Mouse (Mus musculus): ENCODE results near the gene Ror1. TPM values are rescaled to one million over a fixed set of nuclear protein-coding genes. Genes with fewer than 3 reads are reported as not detected.

Gene Ror1
- polyA plus RNA-seq, 1 experiment from 2014 or later: 2.6 TPM

DNA sequence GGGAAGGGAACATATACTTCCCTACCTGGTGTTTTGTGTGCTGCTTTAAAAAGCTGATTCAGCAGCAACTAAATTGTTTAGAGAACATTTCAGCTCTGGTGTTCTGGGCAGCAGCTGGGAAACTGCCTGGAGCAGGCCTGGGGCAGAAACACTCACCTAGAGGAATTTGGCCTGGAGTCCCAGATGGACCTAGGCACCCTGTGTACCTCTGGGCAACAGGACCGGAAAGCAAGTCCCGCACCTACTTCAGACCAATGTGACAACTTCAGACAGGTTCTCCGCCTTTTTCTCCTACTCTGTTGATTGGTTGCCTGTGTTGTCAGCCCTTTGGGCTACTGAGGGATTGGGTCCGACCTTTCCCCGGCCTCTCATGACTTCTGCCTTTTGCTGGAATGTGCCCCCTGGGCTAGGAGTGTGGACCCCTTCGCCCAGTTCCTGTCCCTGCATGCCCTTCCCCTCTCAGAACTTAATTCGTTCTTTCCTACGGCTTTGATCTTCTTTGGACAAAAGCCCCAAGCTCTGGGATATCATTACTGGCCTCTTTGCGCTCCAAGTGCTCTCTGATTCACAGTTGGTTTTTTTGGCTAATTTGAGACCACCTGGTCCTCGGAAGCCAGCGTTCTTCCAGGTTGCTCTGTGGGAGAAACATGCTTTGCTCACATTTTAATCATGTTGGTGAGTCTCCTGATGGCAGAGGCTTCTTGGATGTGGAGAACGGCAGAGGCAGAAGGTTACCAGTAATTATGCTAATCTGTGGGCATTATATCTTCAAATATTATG is 31.1 kb downstream of the Ror1 start:
- ATAC-seq (ENCODE audit: low FRiP score, low TSS enrichment) (no peak), DNase-seq (ENCODE audit: low spot score) (no peak)
- WGBS: 74% methylated on average over 12 of the region's 12 CpGs
- no peaks in the 10 kb centered on the region for H3K27me3 ChIP-seq (ENCODE audit: control insufficient read depth, insufficient read depth, low read length)
- H3K27ac ChIP-seq (replicated peaks): no peak overlapping the region
- TF ChIP-seq CTCF (IDR thresholded peaks at IDR 0.05; ENCODE audit: low read depth): no peak
- no peak for TF ChIP-seq EP300 (optimal IDR thresholded peaks at IDR 0.05)
- no peaks in the 10 kb centered on the region for H3K36me3 ChIP-seq (ENCODE audit: control insufficient read depth, insufficient read depth, low read length)
- H3K9me3 ChIP-seq (ENCODE audit: control insufficient read depth, low read length): no peaks in the 10 kb centered on the region
- H3K4me3 ChIP-seq (ENCODE audit: low read depth, low read length): no peak overlapping the region
- H3K4me2 ChIP-seq (replicated peaks; ENCODE audit: low read depth): no peak overlapping the region
- H3K9ac ChIP-seq (ENCODE audit: low read length): no peak overlapping the region
- peaks cover 2% of the 10 kb centered on the region; the same call in 1 of the 2 replicates for H3K4me1 ChIP-seq (replicated peaks; ENCODE audit: control insufficient read depth, insufficient read depth)

DNA sequence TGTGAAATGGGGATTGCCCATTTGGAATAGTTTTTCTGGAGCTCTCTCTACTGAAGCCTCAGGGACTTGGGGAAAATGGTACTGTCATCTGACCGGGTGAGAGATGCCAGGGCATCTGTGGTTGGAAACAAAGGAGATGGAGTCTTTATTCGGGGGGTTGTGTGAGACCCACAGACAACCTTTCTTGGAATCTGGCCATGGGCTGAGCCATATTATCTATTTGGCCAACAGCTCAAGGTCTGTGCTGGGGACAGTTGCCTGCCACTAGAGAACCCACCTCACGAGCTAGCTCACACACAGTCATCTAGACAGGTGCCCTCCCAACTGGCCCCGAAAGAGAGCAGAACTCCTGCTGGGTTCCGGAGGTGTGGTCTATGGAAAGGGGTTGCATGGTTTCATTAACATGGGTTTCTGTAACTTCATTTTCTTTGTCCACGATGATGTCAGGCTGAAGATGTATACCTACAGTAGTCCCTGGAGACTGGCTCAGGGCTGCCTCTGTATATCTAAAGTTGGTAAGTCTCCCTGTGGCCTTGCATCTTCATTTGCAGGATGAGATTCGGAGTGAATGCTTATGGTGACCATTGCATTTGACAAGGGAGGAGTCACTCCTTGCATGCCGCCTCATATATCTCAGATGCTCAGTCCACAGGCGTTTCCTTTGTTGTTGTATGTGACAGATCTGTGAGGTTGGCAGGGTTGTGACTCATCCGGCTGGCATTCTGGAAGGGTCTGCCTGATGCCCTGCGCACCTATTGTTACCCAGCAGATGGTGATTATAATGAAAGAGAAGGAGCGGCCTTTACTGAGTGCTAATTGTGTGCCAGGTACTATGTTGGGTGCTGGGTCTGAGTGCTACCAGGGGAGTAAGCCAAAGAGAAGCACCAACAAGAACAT is 32.7 kb downstream of the Ror1 start:
- TF ChIP-seq EP300 (optimal IDR thresholded peaks at IDR 0.05) (no peak), CTCF (IDR thresholded peaks at IDR 0.05; ENCODE audit: low read depth) (no peak)
- H3K9me3 ChIP-seq (ENCODE audit: control insufficient read depth, low read length): no peaks in the 10 kb centered on the region
- 89% methylated on average over 12 of the region's 12 CpGs for WGBS
- no peaks in the 10 kb centered on the region for H3K27me3 ChIP-seq (ENCODE audit: control insufficient read depth, insufficient read depth, low read length)
- H3K4me1 ChIP-seq (replicated peaks; ENCODE audit: control insufficient read depth, insufficient read depth): peaks cover 2% of the 10 kb centered on the region; the same call in 1 of the 2 replicates
- H3K9ac ChIP-seq (ENCODE audit: low read length): no peak overlapping the region
- H3K4me2 ChIP-seq (replicated peaks; ENCODE audit: low read depth): no peak overlapping the region
- DNase-seq (ENCODE audit: low spot score) (no peak), ATAC-seq (ENCODE audit: low FRiP score, low TSS enrichment) (no peak)
- H3K27ac ChIP-seq (replicated peaks): no peak overlapping the region
- no peak overlapping the region for H3K4me3 ChIP-seq (ENCODE audit: low read depth, low read length)
- no peaks in the 10 kb centered on the region for H3K36me3 ChIP-seq (ENCODE audit: control insufficient read depth, insufficient read depth, low read length)

GRCm38 (mm10) chr4:100129201-100129600 is 33.6 kb downstream of the Ror1 start:
- Histone ChIP-seq H3K9ac (ENCODE audit: low read length) (no peak overlapping the region), H3K27ac (replicated peaks) (no peak overlapping the region), H3K36me3 (ENCODE audit: control insufficient read depth, insufficient read depth, low read length) (no peaks in the 10 kb centered on the region), H3K27me3 (ENCODE audit: control insufficient read depth, insufficient read depth, low read length) (no peaks in the 10 kb centered on the region), H3K4me2 (replicated peaks; ENCODE audit: low read depth) (no peak overlapping the region), H3K4me3 (ENCODE audit: low read depth, low read length) (no peak overlapping the region), H3K4me1 (replicated peaks; ENCODE audit: control insufficient read depth, insufficient read depth) (peaks cover 2% of the 10 kb centered on the region; the same call in 1 of the 2 replicates), H3K9me3 (ENCODE audit: control insufficient read depth, low read length) (no peaks in the 10 kb centered on the region)
- TF ChIP-seq CTCF (IDR thresholded peaks at IDR 0.05; ENCODE audit: low read depth) (no peak), EP300 (optimal IDR thresholded peaks at IDR 0.05) (no peak)
- 22% methylated on average over 5 of the region's 5 CpGs for WGBS
- no peak for ATAC-seq (ENCODE audit: low FRiP score, low TSS enrichment)
- peak; percentile 24 for DNase-seq (ENCODE audit: low spot score)

DNA sequence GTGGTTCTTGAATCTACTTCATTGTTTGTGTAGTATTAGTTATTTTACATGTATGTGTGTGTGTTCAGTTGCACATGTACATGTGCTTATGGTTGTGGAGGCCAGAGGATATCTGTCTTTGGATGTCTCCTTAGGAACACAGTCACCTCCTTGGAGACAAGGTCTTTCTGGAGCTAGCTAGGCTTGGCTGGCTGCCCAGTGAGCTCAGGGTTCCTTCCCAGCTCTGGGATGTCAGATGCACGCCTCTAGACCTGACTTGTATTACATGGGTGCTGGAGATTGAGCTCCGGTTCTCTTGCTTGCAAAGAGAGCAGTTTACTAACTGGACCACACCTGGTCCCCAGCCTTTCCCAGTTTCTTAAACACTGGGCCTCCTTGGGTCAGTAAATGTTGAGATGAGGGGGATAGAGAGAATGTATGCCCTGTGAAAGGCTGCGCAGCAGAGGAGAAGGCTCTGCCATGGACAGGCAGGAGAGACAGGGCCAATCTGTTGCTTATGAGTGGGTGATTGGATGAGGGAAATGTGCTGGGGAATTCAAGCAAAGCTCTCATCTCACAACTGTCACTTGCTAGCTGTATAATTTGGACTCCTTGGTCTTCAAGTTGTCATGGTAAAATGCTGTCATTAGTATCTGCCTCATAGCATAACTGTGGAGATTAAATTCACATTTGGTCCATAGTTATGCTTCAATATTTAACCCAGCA is 35.3 kb downstream of the Ror1 start:
- Histone ChIP-seq H3K9me3 (ENCODE audit: control insufficient read depth, low read length) (no peaks in the 10 kb centered on the region), H3K27me3 (ENCODE audit: control insufficient read depth, insufficient read depth, low read length) (no peaks in the 10 kb centered on the region), H3K4me2 (replicated peaks; ENCODE audit: low read depth) (no peak overlapping the region), H3K36me3 (ENCODE audit: control insufficient read depth, insufficient read depth, low read length) (no peaks in the 10 kb centered on the region), H3K4me3 (ENCODE audit: low read depth, low read length) (no peak overlapping the region), H3K9ac (ENCODE audit: low read length) (no peak overlapping the region), H3K27ac (replicated peaks) (no peak overlapping the region), H3K4me1 (replicated peaks; ENCODE audit: control insufficient read depth, insufficient read depth) (peaks cover 2% of the 10 kb centered on the region; the same call in 1 of the 2 replicates)
- no peak for ATAC-seq (ENCODE audit: low FRiP score, low TSS enrichment)
- 60% methylated on average over 3 of the region's 3 CpGs for WGBS
- DNase-seq (ENCODE audit: low spot score): no peak
- TF ChIP-seq EP300 (optimal IDR thresholded peaks at IDR 0.05): no peak
- TF ChIP-seq CTCF (IDR thresholded peaks at IDR 0.05; ENCODE audit: low read depth): no peak

- no peaks in the 10 kb centered on the region for H3K36me3 ChIP-seq (ENCODE audit: control insufficient read depth, insufficient read depth, low read length)
- H3K9ac ChIP-seq (ENCODE audit: low read length): no peak overlapping the region
- ATAC-seq (ENCODE audit: low FRiP score, low TSS enrichment) (no peak), DNase-seq (ENCODE audit: low spot score) (no peak)
- no peak overlapping the region for H3K27ac ChIP-seq (replicated peaks)
- no peak overlapping the region for H3K4me3 ChIP-seq (ENCODE audit: low read depth, low read length)
- H3K4me2 ChIP-seq (replicated peaks; ENCODE audit: low read depth): no peak overlapping the region
- H3K4me1 ChIP-seq (replicated peaks; ENCODE audit: control insufficient read depth, insufficient read depth): peaks cover 2% of the 10 kb centered on the region; the same call in 1 of the 2 replicates
- no peaks in the 10 kb centered on the region for H3K9me3 ChIP-seq (ENCODE audit: control insufficient read depth, low read length)
- TF ChIP-seq CTCF (IDR thresholded peaks at IDR 0.05; ENCODE audit: low read depth): no peak
- no peak for TF ChIP-seq EP300 (optimal IDR thresholded peaks at IDR 0.05)
- WGBS: 92% methylated on average over 2 of the region's 2 CpGs
- H3K27me3 ChIP-seq (ENCODE audit: control insufficient read depth, insufficient read depth, low read length): no peaks in the 10 kb centered on the region
Measured at GRCm38 (mm10) chr4:100131488-100131887, 35.9 kb downstream of the Ror1 start.

Measured in stomach, postnatal 0 days (tissue).